Mouse (Mus musculus) neutrophil, adult 5-6 weeks (primary cell): ENCODE measurements around the gene Olfr1232. TPM values are rescaled to one million over a fixed set of nuclear protein-coding genes. Genes with fewer than 3 reads are reported as not detected.

Experiments
- ATAC-seq: fragments of 151-379, 151-347 bp; 2 replicates; pipeline ENCODE4 v1.8.0; 2017; ENCODE audit warnings: mild to moderate bottlenecking, moderate TSS enrichment; ENCODE audit not compliant: insufficient number of reproducible peaks, poor library complexity, low FRiP score, severe bottlenecking; ENCODE audit errors: extremely low read depth
- total RNA-seq: library from RNA; stranded (forward); fragments of 200-1000 nt; gene quantifications from 2 replicates; pipeline ENCODE4 v1.2.3, GENCODE M21; 2017

Olfr1232 gene
- 1.0 TPM in 1 of 2 replicates, not detected in the other for total RNA-seq

DNA sequence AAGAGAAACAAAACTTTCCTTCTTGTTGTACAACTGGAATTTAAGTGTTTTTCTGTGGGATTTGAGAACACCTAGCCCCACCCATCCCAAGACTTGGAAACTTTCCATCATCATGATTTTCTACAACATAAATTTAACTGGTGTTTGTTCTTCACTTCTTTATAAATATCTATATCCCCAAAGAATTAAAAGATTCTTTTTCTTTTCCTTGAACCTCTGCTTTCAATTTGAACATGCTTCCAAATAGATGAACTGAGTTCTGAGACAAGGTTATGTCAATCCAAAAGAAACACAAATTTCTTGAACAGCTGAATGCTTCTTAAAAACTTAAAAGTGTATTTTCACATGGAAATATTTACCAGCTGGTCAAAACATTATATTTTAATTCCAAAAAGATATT is at the start of gene Olfr1232:
Gene Olfr1232 (minus strand): TSS at position 101 of the 400 bp plus-strand sequence.
- no peak for ATAC-seq

- ATAC-seq = no peak
These were observed 35.3 kb upstream of the Olfr1232 start, which contains the start of gene Olfr1234 for GRCm38 (mm10) chr2:89364765-89365164. TSS of gene Olfr1234 (minus strand) at chr2:89364865.

DNA sequence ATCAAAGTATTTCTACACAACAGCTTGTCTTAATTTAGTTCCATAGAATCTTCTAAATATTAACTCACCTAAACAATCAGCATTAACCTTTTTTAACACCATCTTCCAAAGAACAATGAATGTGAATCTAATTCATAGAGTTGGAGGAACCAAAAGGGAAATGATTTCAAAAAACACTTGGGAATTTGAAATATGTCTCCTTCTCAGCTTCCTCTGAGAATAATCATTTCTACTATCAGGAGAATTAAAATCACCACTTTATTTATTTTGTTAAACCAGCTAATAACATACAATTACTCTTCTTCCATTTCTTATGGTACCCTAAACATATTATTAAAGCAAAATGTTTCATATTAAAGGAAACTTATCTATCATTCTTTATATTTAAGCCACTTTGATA is 12.8 kb upstream of the Olfr1232 start, which contains the start of gene Olfr1233:
Gene Olfr1233 (minus strand): TSS at position 101 of the 400 bp plus-strand sequence.
- ATAC-seq = no peak

- no peak for ATAC-seq
These were observed 22.5 kb downstream of the Olfr1232 start, which contains the start of gene Olfr1231 for GRCm38 (mm10) chr2:89306974-89307373. TSS of gene Olfr1231 (minus strand) at chr2:89307074.

GRCm38 (mm10) chr2:89297168-89297567 is 32.3 kb downstream of the Olfr1232 start, which contains the start of gene Olfr1230:
TSS of gene Olfr1230 (minus strand) at chr2:89297268.
- no peak for ATAC-seq

GRCm38 (mm10) chr2:89287914-89288313 is 41.6 kb downstream of the Olfr1232 start, which contains the start of gene Olfr1229:
TSS of gene Olfr1229 (minus strand) at chr2:89288014.
- no peak for ATAC-seq

Other genes with a start within 250 kb of the Olfr1232 start
- gene Olfr1219, start 246.2 kb downstream of the Olfr1232 start, total RNA-seq = not detected in 2 replicates
- gene Olfr1220, start 222.8 kb downstream of the Olfr1232 start, total RNA-seq = not detected in 2 replicates
- gene Olfr1221, start 212.4 kb downstream of the Olfr1232 start, total RNA-seq = not detected in 2 replicates
- gene Olfr1222, start 196.6 kb downstream of the Olfr1232 start, total RNA-seq = 1.5 TPM in 1 of 2 replicates, not detected in the other
- not detected in 2 replicates for gene Olfr1223, start 178.1 kb downstream of the Olfr1232 start, total RNA-seq
- gene Olfr1224-ps1, start 165.6 kb downstream of the Olfr1232 start, total RNA-seq = not detected in 2 replicates
- not detected in 2 replicates for gene Olfr1225, start 155.0 kb downstream of the Olfr1232 start, total RNA-seq
- not detected in 2 replicates for gene Olfr1226, start 129.6 kb downstream of the Olfr1232 start, total RNA-seq
- not detected in 2 replicates for gene Olfr1228, start 75.6 kb downstream of the Olfr1232 start, total RNA-seq
- 0.12 TPM in 1 of 2 replicates, not detected in the other for gene Olfr1229, start 41.7 kb downstream of the Olfr1232 start, total RNA-seq
- not detected in 2 replicates for gene Olfr1230, start 32.4 kb downstream of the Olfr1232 start, total RNA-seq
- gene Olfr1231, start 22.6 kb downstream of the Olfr1232 start, total RNA-seq = not detected in 2 replicates
- gene Olfr1233, start 12.7 kb upstream of the Olfr1232 start, total RNA-seq = 0.12 TPM in 1 of 2 replicates, not detected in the other
- 0.23 TPM in 1 of 2 replicates, not detected in the other for gene Olfr1234, start 35.2 kb upstream of the Olfr1232 start, total RNA-seq
- not detected in 2 replicates for gene Olfr1238, start 80.0 kb upstream of the Olfr1232 start, total RNA-seq
- gene Olfr1239, start 90.7 kb upstream of the Olfr1232 start, total RNA-seq = not detected in 2 replicates
- not detected in 2 replicates for gene Olfr1240, start 113.3 kb upstream of the Olfr1232 start, total RNA-seq
- gene Olfr1241, start 157.5 kb upstream of the Olfr1232 start, total RNA-seq = not detected in 2 replicates
- gene Olfr1242, start 168.7 kb upstream of the Olfr1232 start, total RNA-seq = not detected in 2 replicates
- not detected in 2 replicates for gene Olfr1243, start 201.8 kb upstream of the Olfr1232 start, total RNA-seq
- not detected in 2 replicates for gene Olfr1245, start 248.8 kb upstream of the Olfr1232 start, total RNA-seq